Comparison of ENCODE assay signal across 20 mouse cellular contexts in genomic region chr11:11719748-11720147, GRCm38 (mm10). TPM values are rescaled to one million over a fixed set of nuclear protein-coding genes. Genes with fewer than 3 reads are reported as not detected.
A peak's percentile ranks its signal among the peaks of the same experiment; 100 is the strongest.
DNase-seq lines count a peak whose midpoint lies in the region; ATAC-seq and TF ChIP-seq lines count a peak whose summit lies in the region.
"Had no signal": no experiment of that assay in that cellular context is flagged by ENCODE, and none has a peak within 500 bp of the region (broad histone marks: within the 10 kb centered on the region; RNA-seq: fewer than 3 reads in every experiment).

No protein-coding gene starts in this region.

- H3K9me3 ChIP-seq in liver, embryonic 13.5 days (replicated peaks): no peaks in the 10 kb centered on the region
- H3K9me3 ChIP-seq in forebrain, embryonic 16.5 days (ENCODE audit: control insufficient read depth, low read length): no peaks in the 10 kb centered on the region
- H3K9me3 ChIP-seq: forebrain, embryonic 10.5 days; hindbrain, embryonic 12.5 days; midbrain, embryonic 12.5 days; neural tube, embryonic 13.5 days had no signal

- no peak overlapping the region for H3K4me2 ChIP-seq in liver, embryonic 13.5 days
- no peak overlapping the region for H3K4me2 ChIP-seq in forebrain, embryonic 16.5 days (ENCODE audit: low read length)
- H3K4me2 ChIP-seq: heart, embryonic 11.5 days; hindbrain, embryonic 12.5 days; midbrain, embryonic 12.5 days; neural tube, embryonic 13.5 days had no signal

- H3K27ac ChIP-seq in spleen, adult 2 months (ENCODE audit: insufficient read depth, low read length): peak overlapping the region; percentile 37
- peak overlapping the region; percentile 35 for H3K27ac ChIP-seq in liver, embryonic 13.5 days
- no peak overlapping the region for H3K27ac ChIP-seq in forebrain, embryonic 16.5 days (ENCODE audit: low read length)
- H3K27ac ChIP-seq: forebrain, embryonic 10.5 days; gastrocnemius, adult 2 months; hindbrain, embryonic 12.5 days; left cerebral cortex, adult 2 months; midbrain, embryonic 12.5 days; neural tube, embryonic 13.5 days had no signal

- H3K9ac ChIP-seq in liver, embryonic 13.5 days: peak overlapping the region; percentile 40; the same call in 1 of the 2 replicates
- no peak overlapping the region for H3K9ac ChIP-seq in forebrain, embryonic 16.5 days (replicated peaks; ENCODE audit: low read depth, low read length)
- H3K9ac ChIP-seq: hindbrain, embryonic 12.5 days; midbrain, embryonic 12.5 days; neural tube, embryonic 13.5 days had no signal

- peak; percentile 69 for ATAC-seq in liver, embryonic 13.5 days (ENCODE audit: low read depth)
- ATAC-seq in forebrain, embryonic 16.5 days: no peak
- no peak for ATAC-seq in erythroblast, adult 5-6 weeks (replicated peaks; ENCODE audit: low FRiP score, poor library complexity, severe bottlenecking)

- H3K27me3 ChIP-seq in spleen, adult 2 months (ENCODE audit: control insufficient read depth, insufficient read depth, low read length): no peaks in the 10 kb centered on the region
- H3K27me3 ChIP-seq in liver, embryonic 13.5 days: no peaks in the 10 kb centered on the region
- no peaks in the 10 kb centered on the region for H3K27me3 ChIP-seq in forebrain, embryonic 16.5 days (replicated peaks; ENCODE audit: control insufficient read depth, insufficient read depth, low read length)
- H3K27me3 ChIP-seq: hindbrain, embryonic 12.5 days; midbrain, embryonic 12.5 days; neural tube, embryonic 13.5 days had no signal

- 60% methylated on average over 5 of the region's 5 CpGs for WGBS in spleen, adult 2 months
- WGBS in liver, embryonic 13.5 days (ENCODE audit: insufficient replicate concordance): 27% methylated on average over 5 of the region's 5 CpGs
- WGBS in forebrain, embryonic 16.5 days: 81% methylated on average over 5 of the region's 5 CpGs

- peaks cover 20% of the 10 kb centered on the region for H3K36me3 ChIP-seq in spleen, adult 2 months (ENCODE audit: control insufficient read depth, insufficient read depth, low read length)
- H3K36me3 ChIP-seq in liver, embryonic 13.5 days: peaks cover 83% of the 10 kb centered on the region
- no peaks in the 10 kb centered on the region for H3K36me3 ChIP-seq in forebrain, embryonic 16.5 days (ENCODE audit: control insufficient read depth, insufficient read depth)
- H3K36me3 ChIP-seq: forebrain, embryonic 10.5 days; hindbrain, embryonic 12.5 days; midbrain, embryonic 12.5 days; neural tube, embryonic 13.5 days had no signal

- no peak for TF ChIP-seq CTCF in spleen, adult 2 months (IDR thresholded peaks at IDR 0.05; ENCODE audit: extremely low read depth, insufficient read depth, insufficient read length, insufficient replicate concordance)

- no peak overlapping the region for H3K4me3 ChIP-seq in spleen, adult 2 months (ENCODE audit: extremely low read depth, insufficient read depth, insufficient read length)
- H3K4me3 ChIP-seq in liver, embryonic 13.5 days (replicated peaks): no peak overlapping the region
- H3K4me3 ChIP-seq in forebrain, embryonic 16.5 days (replicated peaks; ENCODE audit: low read length): no peak overlapping the region
- H3K4me3 ChIP-seq: forebrain, embryonic 10.5 days; gastrocnemius, adult 2 months; hindbrain, embryonic 12.5 days; left cerebral cortex, adult 2 months; midbrain, embryonic 12.5 days; neural tube, embryonic 13.5 days had no signal

- peaks cover 43% of the 10 kb centered on the region for H3K4me1 ChIP-seq in spleen, adult 2 months (ENCODE audit: control insufficient read depth, insufficient read depth, insufficient read length)
- H3K4me1 ChIP-seq in liver, embryonic 13.5 days (replicated peaks): peaks cover 63% of the 10 kb centered on the region
- no peaks in the 10 kb centered on the region for H3K4me1 ChIP-seq in forebrain, embryonic 16.5 days (replicated peaks; ENCODE audit: control insufficient read depth, insufficient read depth, low read length)
- H3K4me1 ChIP-seq: forebrain, embryonic 10.5 days; hindbrain, embryonic 12.5 days; midbrain, embryonic 12.5 days; neural tube, embryonic 13.5 days had no signal

- no peak for DNase-seq in spleen, adult 2 months (ENCODE audit: low read depth in 1 of 2, low spot score in 2 of 2)
- DNase-seq in spleen, adult 12 weeks (ENCODE audit: low spot score): no peak
- DNase-seq in T-cell, adult 2 months (ENCODE audit: low spot score): peak; percentile 77
- DNase-seq in liver, embryonic 13.5 days: no peak
- DNase-seq in adrenal gland, adult 2 months: no peak
- DNase-seq: cerebellum, postnatal 10 days; gastrocnemius, adult 2 months; heart, postnatal 10 days; kidney, postnatal 4 days; layer of hippocampus, adult 9-11 months; lung, adult 2 months; spleen, adult 18-20 months had no signal

- no peak for TF ChIP-seq POLR2A in spleen, adult 2 months (IDR thresholded peaks at IDR 0.05; ENCODE audit: low read depth, low read length)

RNA-seq across cellular contexts. Expression of gene Ikzf1, which starts 34.9 kb away (rescaled TPM):
- polyA plus RNA-seq in spleen, adult 2 months (2012; rRNA removed): 258 and 419 TPM in 2 replicates
- polyA plus RNA-seq in liver, embryonic 13.5 days (2015; fragmentation: Nextera tagmentation; extraction: Ambion mirVana): 28.3 and 44.6 TPM in 2 replicates
- 1 to 10 TPM; 2.0 to 3.0 TPM for total RNA-seq in adrenal gland, adult 2 months (2021)
- polyA plus RNA-seq in adrenal gland, adult 2 months (2012; rRNA removed): 11.0 and 11.5 TPM in 2 replicates
- polyA plus RNA-seq in forebrain, embryonic 16.5 days (2015; fragmentation: Nextera tagmentation; extraction: Ambion mirVana): 1.9 and 2.6 TPM in 2 replicates
- 61.1 and 70.4 TPM in 2 replicates for total RNA-seq in erythroblast, adult 5-6 weeks (2015; ENCODE audit: low replicate concordance)
- total RNA-seq in erythroblast, adult 5-6 weeks (2017; ENCODE audit: low replicate concordance): 27.2 and 32.0 TPM in 2 replicates
